Mouse (Mus musculus) cortical plate, adult 2 months (tissue): ENCODE results near the gene Retsat. TPM values are rescaled to one million over a fixed set of nuclear protein-coding genes. Genes with fewer than 3 reads are reported as not detected.
A peak's percentile ranks its signal among the peaks of the same experiment; 100 is the strongest.

ENCODE experiments used
- H3K27ac ChIP-seq: fragments of 200-500 bp; 2 replicates; pipeline ENCODE4 v1.5.1; 2012; ENCODE audit warnings: low read length, control low read depth, inconsistent platforms; ENCODE audit not compliant: insufficient read depth
- H3K4me1 ChIP-seq: fragments of 200-500 bp; 2 replicates; pipeline ENCODE4 v1.6.1; 2011; ENCODE audit warnings: low read length; ENCODE audit not compliant: control insufficient read depth, insufficient read depth
- H3K4me3 ChIP-seq: fragments of 200-500 bp; 2 replicates; pipeline ENCODE4 v1.5.1; 2011; ENCODE audit warnings: mild to moderate bottlenecking, low read length, control low read depth; ENCODE audit not compliant: insufficient read depth
- CTCF ChIP-seq: fragments of 200-500 bp; IDR thresholded peaks from 2 replicates; pipeline ENCODE4 v1.5.1; 2011; ENCODE audit warnings: mild to moderate bottlenecking, control low read depth, low read length; ENCODE audit not compliant: insufficient read depth; ENCODE audit errors: extremely low read depth
- POLR2A ChIP-seq: fragments of 200-500 bp; IDR thresholded peaks from 2 replicates; pipeline ENCODE4 v1.6.1; 2011; ENCODE audit warnings: mild to moderate bottlenecking, low read length, control low read depth; ENCODE audit not compliant: insufficient read depth; ENCODE audit errors: extremely low read depth
- polyA plus RNA-seq: library from polyadenylated mRNA; depleted of rRNA; stranded (reverse); fragments of >200 nt; gene quantifications from 2 replicates; pipeline ENCODE4 v1.2.3, GENCODE M21; 2012; rRNA removed

The Retsat gene
- polyA plus RNA-seq, result 14.1 and 14.8 TPM in 2 replicates

DNA sequence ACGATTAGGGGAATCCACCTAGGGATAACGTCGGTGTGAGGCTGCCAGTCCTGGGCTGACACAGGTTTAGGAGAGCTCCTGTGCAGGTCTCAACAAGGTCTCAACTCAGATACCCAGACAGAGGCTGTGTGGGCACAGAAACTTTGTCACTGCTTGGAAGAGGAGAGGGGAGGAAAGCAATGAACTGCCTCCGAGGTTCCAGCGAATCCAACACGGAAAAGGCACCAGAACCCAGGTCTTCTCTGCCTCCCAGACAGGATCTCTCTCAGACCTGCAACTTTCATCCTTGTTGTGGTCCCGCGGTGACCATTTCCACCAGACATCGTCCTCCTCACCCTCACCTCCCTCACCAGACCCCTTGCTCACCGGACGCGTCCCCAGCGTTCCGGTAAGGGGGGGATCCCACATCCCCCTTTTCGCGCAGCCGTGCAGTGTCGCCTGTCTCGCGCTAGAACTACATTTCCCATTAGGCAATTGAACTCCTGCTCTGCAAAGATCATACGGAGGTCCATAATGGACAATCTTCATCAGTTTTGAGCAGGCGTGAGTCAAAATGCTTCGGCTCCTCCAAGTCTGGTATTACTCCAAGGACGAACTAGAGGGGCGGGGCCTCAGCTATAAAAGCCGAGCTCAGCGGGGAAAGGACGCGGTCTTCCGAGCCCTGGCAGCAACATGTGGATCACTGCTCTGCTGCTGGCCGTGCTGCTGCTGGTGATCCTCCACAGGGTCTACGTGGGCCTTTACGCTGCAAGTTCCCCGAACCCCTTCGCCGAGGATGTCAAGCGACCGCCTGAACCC, at the start of gene Retsat, which contains the start of gene Elmod3:
TSS of gene Retsat (plus strand) at position 520 of the 798 bp plus-strand sequence.
TSS of gene Elmod3 (minus strand) at position 458 of the 798 bp plus-strand sequence.
- TF ChIP-seq POLR2A (peak; percentile 73), CTCF (no peak)
- H3K4me3 ChIP-seq, result peak within 1 kb of the TSS; percentile 81

DNA sequence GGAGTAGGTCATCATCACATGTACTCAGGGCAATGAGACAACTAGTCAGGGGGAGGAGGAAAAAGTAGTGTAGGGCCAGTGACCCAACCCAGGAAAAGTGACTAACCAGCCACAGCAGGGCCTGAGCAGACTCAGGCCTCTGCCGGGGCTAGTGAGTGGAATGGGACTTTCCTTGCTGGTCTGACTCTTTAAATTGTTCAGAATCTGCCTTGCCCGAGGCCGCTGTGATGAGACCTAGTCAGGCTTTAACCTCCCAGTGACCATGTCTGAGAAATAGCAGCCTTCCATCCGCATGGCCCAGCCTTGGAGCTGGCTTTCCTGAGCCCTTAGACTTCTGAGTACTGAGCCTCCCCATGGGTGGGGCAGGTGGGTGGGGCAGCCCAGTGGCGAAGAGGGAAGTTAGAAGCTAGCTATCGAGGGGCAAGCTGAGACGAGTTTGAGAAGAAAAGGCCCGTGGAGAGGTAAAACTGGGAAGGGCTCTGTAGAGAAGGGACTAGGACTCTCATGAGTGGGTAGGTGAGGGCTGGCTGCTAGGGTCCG, 49.2 kb upstream of the Retsat start:
- Histone ChIP-seq H3K4me3 (no peak overlapping the region), H3K4me1 (peaks cover 3% of the 10 kb centered on the region; the same call in 1 of the 2 replicates), H3K27ac (no peak overlapping the region)
- TF ChIP-seq CTCF, result no peak
- TF ChIP-seq POLR2A, result no peak

More for the DNA sequence above, at the start of gene Retsat, which contains the start of gene Elmod3:
- H3K4me1 ChIP-seq, result peaks cover 5% of the 10 kb centered on the region
- H3K27ac ChIP-seq, result peak within 1 kb of the TSS; percentile 53

DNA sequence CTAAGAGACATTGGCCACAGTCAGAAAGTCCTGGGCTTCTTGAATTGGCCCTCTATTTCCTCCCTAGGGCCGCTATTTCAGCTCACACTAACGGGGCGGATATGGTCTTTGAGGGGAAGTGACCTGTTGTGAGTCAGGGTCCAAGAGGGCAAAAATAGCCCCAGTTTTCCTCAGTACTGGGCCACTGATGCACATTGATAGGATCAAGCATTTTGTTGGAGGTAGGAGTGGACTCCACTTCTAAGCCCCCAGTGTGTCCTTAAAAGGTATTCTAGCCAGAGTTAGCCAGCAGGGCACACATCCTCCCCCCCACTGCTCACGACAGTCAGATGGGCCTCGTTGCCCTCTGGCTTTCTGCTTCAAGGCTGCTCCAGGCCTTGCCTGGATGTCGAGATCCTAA, 48.2 kb upstream of the Retsat start:
- Histone ChIP-seq H3K4me3 (no peak overlapping the region), H3K4me1 (peaks cover 3% of the 10 kb centered on the region; the same call in 1 of the 2 replicates), H3K27ac (no peak overlapping the region)
- TF ChIP-seq POLR2A (no peak), CTCF (no peak)

DNA sequence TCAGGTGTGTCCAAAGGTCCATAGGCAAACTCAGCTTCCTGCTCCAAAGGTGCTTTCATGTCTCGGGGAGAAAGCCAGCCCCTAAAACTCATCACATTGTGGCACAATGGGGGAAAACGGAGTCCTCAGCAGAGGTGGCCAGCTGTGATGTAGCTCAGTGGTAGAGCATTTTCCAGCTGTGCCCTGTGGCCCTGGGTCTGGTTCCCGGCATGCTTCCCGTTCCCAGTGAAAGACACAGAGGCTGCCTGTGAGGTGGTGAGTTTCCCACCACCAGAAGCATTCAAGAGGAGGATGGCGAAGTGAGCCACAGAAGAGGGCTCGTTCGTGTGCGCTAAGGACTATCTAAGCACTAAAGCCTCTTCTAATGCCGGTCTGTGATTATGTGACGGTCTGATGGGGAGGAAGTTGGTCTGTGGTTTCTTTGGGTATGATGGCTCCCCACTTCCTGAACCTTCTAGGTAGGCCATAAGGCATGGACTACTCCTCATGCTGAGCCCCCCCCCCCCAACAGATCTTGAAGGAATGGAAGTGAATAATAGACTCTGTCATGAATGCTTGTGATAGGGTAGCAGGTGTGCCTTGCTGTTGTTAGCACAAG, 47.7 kb upstream of the Retsat start:
- TF ChIP-seq POLR2A (no peak), CTCF (no peak)
- H3K27ac ChIP-seq, result no peak overlapping the region
- no peak overlapping the region for H3K4me3 ChIP-seq
- H3K4me1 ChIP-seq, result peaks cover 3% of the 10 kb centered on the region; the same call in 1 of the 2 replicates

DNA sequence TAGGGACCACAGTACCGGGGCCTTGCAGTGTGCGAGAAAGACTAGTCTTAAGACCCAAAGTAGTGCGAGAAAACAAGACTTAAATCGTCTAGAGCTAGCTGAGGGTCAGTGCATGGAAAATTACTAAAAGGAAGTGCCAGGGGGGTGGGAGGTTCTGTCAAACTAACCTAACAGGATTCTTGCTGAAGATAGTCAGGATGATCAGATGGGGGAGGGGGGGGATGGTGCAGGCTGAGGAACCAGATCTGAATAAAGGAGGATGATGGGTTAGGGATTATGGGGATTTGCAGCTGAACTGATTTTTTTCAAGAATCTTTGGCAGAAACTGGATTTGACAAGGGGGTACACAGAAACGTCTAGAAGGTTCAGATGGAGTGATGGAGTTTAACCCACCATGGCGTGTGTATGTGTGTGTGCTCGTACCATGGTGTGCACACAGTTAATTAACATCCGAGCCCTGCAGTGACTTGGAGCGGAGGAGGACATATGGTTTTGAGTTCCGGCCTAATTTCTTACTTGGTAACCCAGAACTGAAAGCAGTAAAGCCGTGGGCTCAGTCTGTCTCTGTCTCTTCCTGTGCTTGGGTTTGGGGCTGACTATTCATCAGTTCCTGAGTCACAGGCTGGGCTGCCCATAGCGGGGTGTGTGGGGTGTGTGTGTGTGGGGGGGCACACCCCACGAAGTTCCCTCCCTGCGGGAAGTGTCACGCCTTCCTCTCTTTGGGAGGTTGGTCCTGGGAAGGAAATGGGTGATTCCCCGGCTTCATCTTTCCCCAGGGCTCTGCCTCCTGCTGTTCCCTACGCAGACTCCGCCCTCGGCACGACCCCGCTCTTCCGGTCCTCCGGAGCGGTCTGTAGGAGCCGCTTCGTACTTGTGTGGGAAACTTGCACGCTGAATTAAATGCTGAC, 45.9 kb upstream of the Retsat start:
- TF ChIP-seq POLR2A (0 out of 2 replicates have a peak, but pooled peaks have one; percentile 38), CTCF (no peak)
- H3K27ac ChIP-seq, result peak overlapping the region; percentile 37
- H3K4me1 ChIP-seq, result peaks cover 3% of the 10 kb centered on the region; the same call in 1 of the 2 replicates
- H3K4me3 ChIP-seq, result peak overlapping the region; percentile 32

DNA sequence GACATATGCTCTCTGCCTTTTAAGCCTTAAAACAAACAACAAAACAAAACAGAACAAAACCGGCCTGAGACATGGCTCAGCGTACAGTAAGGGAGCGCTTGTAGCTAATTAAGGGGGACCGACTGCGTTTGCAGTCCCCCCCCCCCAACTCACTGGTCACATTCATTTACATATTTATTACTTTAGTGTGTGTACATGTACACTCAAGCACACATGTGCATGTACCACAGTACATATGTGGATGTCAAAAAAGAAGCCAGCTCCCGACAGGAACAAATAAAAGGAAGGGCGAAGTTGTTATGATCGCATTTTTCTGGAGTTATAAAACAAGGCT, 45.2 kb upstream of the Retsat start:
- H3K4me1 ChIP-seq, result peaks cover 3% of the 10 kb centered on the region; the same call in 1 of the 2 replicates
- H3K27ac ChIP-seq, result peak overlapping the region; percentile 37
- peak overlapping the region; percentile 32 for H3K4me3 ChIP-seq
- no peak for TF ChIP-seq CTCF
- TF ChIP-seq POLR2A, result no peak

DNA sequence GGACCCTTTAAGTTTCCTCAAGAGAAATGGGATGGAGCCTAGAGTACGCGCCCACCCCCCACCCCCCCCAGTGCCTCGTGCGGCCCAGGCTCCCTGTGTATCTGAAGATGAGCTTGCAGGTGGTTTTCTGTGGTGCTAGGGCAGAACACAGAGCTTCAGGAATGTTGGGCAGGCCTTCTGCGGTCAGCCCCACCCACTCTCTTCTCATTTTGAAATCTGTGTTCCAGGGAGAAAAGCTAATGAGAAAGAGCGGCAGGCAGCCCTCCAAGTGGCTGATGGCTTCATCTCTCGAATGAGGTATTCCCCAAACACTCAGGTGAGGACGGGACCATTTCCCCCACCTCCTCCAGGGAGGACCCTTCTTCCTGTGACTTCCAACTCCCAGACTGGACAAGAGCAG, 37.5 kb upstream of the Retsat start:
- H3K27ac ChIP-seq, result no peak overlapping the region
- H3K4me3 ChIP-seq, result no peak overlapping the region
- H3K4me1 ChIP-seq, result no peaks in the 10 kb centered on the region
- TF ChIP-seq POLR2A (no peak), CTCF (no peak)

DNA sequence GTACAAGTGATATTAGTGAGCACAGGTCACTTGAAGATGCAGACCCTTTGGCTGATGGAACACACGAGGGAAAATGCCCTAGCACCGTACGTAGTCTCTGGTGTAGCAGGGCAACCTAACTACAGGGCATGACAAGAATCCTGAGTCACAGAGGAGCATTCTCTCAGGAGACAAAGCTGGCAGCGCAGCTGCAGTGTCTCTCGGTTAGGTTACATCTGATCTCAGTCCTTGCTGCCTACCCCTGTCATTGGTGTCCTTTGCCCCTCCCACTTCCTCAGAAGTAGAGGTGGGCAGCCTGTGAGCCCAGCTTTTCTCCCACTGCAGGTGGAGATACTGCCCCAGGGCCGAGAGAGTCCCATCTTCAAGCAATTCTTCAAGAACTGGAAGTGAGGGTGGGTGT, 35.8 kb upstream of the Retsat start:
- Histone ChIP-seq H3K27ac (no peak overlapping the region), H3K4me3 (no peak overlapping the region), H3K4me1 (no peaks in the 10 kb centered on the region)
- TF ChIP-seq POLR2A (no peak), CTCF (no peak)

DNA sequence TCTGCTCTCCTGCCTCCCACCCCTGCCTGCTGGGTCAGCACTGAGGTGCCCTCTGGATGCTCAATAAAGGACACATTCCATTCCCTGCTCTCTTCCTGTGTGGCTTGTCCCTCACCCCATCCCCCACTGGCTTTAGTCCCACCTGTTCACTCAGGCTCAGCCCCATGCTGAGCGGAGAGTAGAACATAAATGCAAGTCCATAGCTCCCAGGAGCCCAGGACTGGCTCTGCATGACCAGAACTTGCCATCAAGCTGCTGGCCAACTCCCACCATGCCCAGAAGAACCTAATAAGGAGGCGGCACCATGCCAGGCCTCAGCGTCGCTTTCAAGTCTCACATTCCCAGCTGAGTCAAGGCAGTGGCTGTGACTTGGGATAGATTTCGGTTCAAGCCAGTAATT, 35.4 kb upstream of the Retsat start:
- no peak for TF ChIP-seq CTCF
- no peak for TF ChIP-seq POLR2A
- H3K4me3 ChIP-seq, result no peak overlapping the region
- no peaks in the 10 kb centered on the region for H3K4me1 ChIP-seq
- no peak overlapping the region for H3K27ac ChIP-seq
